Mouse (Mus musculus): ENCODE results near the gene Tmod3. TPM values are rescaled to one million over a fixed set of nuclear protein-coding genes. Genes with fewer than 3 reads are reported as not detected.
A peak's percentile ranks its signal among the peaks of the same experiment; 100 is the strongest.
"Not testable (repeated sequence)": the region's sequence is repeated elsewhere in the genome, so short reads cannot be mapped to it uniquely, and the experiment has no call there.

Tmod3 gene
- total RNA-seq, 2 experiments from 2014 or later = 43.1 to 54.8 TPM

DNA sequence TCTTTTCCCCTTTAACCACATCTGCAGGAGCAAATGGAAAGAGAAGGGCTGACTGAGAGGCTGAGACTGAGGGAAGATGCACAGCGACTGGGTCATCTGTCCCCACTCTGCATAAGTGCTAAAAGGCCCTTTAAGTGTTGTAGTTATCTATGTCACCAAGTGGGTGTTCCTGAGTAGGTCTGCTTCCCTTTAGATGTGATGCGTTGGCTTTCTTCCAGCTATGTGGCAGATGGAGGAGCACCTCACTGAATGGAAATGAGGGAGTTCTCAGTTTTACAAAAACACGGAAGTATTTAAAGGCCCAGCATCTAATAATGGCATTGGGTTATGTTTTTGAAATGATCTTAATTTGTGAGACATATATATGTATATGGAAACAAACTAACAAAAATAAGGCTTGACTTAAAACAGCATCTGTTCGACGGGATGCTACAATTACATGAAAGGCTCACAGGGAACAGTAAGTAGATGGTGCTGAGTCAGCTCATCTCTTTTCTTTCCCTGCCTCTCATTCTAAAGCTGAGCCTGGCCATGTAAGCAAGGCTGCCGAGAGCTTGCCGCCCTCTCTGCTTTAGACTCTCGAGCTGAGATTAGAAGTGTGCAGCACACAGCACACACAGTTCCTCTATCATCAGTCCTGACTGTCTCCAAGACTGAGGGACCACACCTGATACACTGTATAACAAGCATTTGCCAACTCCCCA is 48.1 kb downstream of the Tmod3 start:
- no peak for DNase-seq (ENCODE audit: low spot score in 2 of 2)

GRCm38 (mm10) chr9:75504311-75504710 is 55.1 kb downstream of the Tmod3 start:
- DNase-seq (ENCODE audit: low spot score in 2 of 2) = peak in 1 of 2 experiments; percentile 20

GRCm38 (mm10) chr9:75498571-75498970 is 60.9 kb downstream of the Tmod3 start:
- DNase-seq (ENCODE audit: low spot score in 2 of 2) = no peak

- no peak for DNase-seq (ENCODE audit: low spot score in 2 of 2)
Observed at GRCm38 (mm10) chr9:75495945-75496344, 63.5 kb downstream of the Tmod3 start.

DNA sequence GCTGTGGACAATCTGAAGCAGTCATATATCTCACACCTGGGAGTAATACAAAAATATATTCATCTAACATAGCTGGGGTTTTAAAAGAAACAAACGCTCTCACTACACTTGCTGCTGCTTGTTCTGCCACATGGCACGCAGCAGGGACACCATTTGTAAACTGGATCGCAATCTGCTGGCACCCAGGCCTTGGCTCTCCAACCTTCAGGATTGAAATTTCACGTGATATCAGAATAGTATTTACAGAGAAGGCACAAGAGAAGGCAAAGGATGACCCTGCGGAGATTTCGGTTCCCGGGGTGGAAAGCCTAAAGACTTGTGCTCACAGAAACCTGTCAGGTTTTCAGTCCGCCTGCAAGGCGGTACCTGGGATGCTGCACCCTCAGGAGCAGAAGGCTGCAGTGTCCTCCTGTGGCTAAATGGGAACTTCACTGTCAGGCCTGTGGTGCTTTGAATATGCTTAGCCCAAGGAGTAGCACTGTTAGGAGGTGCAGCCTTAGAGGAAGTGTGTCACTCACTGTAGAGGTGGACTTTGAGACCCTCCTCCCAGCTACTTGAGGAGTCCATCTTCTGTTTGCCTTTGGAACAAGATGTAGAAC is 65.0 kb downstream of the Tmod3 start:
- DNase-seq (ENCODE audit: low spot score in 2 of 2) = no peak

- not testable (repeated sequence) for DNase-seq (ENCODE audit: low spot score in 2 of 2)
Observed at GRCm38 (mm10) chr9:75488255-75488654, 71.2 kb downstream of the Tmod3 start.

DNA sequence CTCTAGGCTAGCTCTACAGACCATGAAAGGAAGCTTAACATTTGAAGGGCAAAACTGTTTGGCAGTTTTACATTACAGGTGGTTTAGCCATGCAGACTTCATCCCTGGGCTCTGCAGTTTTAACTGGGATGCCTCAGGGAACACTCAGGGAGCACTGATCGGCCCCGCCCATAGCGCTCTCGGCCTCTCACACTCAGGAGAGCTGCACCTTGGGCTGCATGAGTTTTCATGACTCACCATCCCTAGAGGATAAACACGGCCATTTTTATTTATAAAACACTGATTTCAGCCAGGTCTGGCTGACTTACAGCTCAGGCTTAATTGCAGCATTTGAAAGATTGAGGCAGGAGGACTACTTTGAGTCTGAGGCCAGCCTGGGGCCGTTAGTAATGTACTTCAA is 74.2 kb downstream of the Tmod3 start:
- no peak for DNase-seq (ENCODE audit: low spot score in 2 of 2)

DNA sequence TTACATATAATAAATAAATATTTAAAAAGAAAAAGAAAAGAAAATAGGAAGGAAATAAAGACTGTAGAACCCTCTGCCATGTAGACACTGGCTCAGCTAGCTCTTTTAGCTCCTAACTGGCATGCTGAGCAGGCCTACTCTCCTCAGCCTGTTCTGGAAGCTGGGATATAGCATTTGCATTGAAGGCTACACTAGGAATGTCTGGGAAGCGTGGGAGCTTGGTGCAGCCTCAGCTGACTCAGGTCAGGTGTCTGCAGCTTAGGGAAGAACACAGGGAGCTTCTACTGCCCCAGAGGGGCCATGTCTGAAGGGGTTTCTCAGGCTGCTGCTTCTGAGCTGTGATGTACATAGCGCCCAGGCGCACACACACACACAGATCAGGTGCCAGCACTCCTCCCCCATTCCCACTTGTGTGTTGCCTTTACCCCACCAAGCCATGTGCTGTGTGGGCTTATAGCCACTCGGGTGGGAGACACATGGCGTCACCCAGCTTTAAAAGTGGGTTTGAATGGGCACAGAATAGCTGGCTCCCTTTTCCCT is 78.9 kb downstream of the Tmod3 start:
- peak in 1 of 2 experiments; percentile 27 for DNase-seq (ENCODE audit: low spot score in 2 of 2)

DNA sequence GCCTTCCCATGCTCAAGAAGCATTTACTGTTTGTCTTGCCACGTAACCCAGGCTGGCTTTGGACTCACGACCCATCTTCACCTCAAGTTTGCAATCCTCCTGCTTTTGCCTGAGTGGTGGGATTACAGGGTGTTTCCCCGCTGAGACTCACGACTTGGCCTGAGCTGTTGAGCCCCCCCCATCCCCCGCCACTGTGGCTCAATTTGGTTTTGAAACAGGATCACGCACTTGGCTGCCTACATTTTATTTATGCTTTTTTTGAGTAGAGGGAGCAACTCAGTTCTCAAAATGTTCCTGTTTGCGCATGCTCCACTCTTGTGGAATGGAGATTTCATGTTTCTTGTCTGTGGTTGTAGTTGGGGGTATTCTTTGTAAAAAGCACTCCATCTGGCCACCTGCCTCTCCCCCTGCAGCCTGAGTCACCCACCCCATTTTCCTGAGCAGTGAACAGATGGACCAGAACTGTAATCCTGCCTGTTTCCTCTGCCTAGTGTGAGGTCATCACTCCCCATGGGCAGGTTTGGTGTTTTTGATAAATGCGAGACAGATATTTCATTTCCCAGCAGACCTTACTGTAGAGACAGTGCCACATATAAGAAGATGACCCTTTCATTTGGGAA is 80.2 kb downstream of the Tmod3 start:
- DNase-seq (ENCODE audit: low spot score in 2 of 2) = no peak

DNA sequence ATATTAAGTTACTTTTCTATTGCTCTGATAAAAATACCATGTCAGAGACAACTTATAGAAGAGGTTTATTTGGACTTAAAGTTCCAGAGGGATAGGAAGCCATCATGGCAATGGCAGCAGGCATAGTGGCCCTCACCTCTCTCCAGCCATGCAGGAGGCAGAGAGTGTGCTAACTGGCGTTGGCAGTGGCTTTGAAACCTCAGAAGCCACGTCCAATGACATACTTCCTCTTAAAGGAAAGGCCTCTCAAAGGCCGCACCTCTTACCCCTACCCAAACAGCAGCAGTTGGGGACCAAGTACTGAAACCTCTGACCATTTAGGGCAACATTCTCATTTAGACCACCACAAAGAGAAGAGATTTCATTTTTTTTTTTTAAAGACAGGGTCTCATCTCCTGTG is 82.2 kb downstream of the Tmod3 start:
- no peak for DNase-seq (ENCODE audit: low spot score in 2 of 2)

- DNase-seq (ENCODE audit: low spot score in 2 of 2) = no peak
Observed at GRCm38 (mm10) chr9:75468297-75468696, 91.2 kb downstream of the Tmod3 start.

DNA sequence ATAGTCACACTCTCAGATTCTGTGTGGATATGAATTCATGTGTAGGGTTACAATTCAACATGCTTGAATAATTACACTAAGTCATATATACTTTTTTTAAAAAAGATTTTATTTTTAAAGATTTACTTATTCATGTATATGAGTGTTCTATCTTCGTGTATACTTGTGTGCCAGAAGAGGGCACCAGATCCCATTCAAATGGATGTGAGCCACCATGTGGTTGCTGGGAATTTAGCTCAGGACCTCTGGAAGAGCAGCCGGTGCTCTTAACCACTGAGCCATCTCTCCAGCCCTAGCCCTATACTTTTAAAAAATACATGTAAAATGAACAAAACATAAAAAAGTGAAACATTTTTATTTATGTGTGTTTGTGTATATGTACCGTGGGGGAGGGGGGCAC is 91.9 kb downstream of the Tmod3 start:
- DNase-seq (ENCODE audit: low spot score in 2 of 2) = no peak

GRCm38 (mm10) chr9:75466641-75467040 is 92.8 kb downstream of the Tmod3 start:
- DNase-seq (ENCODE audit: low spot score in 2 of 2) = no peak

DNA sequence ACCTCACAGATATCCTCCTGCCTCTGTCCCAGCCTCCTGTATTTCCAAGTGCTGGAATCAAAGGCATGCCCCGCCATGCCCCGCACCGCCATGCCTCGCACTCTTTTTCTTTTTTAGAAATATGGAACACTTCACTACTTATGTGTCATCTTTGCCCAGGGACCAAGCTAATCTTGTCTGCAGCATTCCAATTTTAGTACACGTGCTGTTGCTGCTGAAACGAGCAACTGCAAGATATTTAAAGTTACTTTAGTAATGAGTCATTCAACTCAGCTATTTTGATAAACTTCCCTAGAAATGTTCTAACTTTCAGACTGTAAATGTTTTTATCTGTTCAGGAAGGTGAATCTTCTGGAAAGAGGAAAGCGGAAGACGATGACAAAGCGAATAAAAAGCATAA is 93.6 kb downstream of the Tmod3 start:
- DNase-seq (ENCODE audit: low spot score in 2 of 2) = peak in 1 of 2 experiments; percentile 8

DNA sequence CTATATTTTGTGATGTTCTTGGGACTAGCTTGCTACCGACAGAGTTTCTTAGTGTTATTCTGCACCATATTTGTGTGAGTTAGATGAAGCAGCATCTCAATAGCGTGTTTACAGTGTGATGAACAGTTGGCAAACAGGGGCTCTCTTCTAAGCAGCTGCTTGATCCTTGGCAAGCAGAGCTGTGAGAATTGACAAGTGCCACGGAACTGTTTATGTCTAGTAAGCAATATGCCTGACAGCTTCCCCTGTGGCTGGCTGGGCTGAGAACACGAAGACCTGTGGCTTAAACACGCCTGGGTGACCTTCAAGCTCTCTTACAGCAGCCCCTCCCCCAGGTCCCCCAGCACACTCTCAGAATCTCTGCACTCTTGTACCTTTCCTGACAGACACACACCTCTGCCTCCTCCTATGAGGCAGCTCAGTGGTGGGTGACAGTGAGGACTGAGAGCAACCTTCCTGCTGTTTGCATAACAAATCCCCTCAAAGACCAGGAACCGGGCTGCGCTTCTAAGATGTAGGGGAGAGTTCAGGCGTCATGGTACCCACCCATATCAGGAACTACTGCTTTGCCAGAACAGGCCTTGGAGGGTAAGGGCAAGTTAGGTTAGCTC is 96.3 kb downstream of the Tmod3 start:
- no peak for DNase-seq (ENCODE audit: low spot score in 2 of 2)

DNA sequence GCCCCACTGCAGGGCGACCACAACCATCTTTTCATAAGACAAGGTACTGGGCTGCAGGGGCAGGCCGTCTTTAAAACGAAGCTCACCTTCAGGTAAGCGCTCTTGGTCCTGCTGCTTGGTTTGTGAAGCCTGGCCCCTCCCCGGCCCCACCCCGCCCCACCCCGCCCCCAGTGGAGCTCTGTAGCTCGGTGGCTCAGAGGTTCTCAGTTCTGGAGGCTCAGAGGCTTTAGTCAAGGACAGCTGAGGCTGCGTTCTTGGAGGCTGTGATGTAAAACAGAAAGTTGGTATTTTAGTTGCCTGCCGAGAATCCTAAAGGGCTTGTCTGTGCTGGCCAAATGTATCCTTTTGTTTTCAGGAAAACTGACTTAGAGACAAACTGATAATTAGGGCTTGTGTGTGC is 103.8 kb downstream of the Tmod3 start:
- DNase-seq (ENCODE audit: low spot score in 2 of 2) = no peak

- DNase-seq (ENCODE audit: low spot score in 2 of 2) = no peak
Observed at GRCm38 (mm10) chr9:75453994-75454393, 105.5 kb downstream of the Tmod3 start.

GRCm38 (mm10) chr9:75448021-75448420 is 111.4 kb downstream of the Tmod3 start:
- no peak for DNase-seq (ENCODE audit: low spot score in 2 of 2)
